Mouse (Mus musculus): ENCODE measurements around the gene Grin2d. TPM values are rescaled to one million over a fixed set of nuclear protein-coding genes. Genes with fewer than 3 reads are reported as not detected.
A peak's percentile ranks its signal among the peaks of the same experiment; 100 is the strongest.
"Not testable (repeated sequence)": the region's sequence is repeated elsewhere in the genome, so short reads cannot be mapped to it uniquely, and the experiment has no call there.

Grin2d gene
- total RNA-seq, 2 experiments from 2014 or later: 0.11 to 0.17 TPM

DNA sequence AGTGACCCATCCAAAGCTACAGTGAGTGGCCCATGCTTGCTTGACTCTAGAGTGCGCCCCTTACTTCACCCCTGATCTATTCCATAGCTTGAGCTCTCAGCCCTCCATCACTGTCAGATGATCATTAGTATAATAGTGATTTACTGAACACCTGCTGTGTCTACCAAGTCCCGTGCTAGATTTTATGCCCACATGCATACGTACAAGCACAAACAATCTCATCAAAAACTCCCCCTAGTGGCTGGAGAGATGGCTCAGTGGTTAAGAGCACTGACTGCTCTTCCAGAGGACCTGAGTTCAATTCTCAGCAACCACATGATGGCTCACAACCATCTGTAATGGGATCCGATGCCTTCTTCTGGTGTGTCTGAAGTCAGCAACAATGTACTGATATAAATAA is 19.9 kb upstream of the Grin2d start:
- not testable (repeated sequence) for DNase-seq (ENCODE audit: low spot score)

DNA sequence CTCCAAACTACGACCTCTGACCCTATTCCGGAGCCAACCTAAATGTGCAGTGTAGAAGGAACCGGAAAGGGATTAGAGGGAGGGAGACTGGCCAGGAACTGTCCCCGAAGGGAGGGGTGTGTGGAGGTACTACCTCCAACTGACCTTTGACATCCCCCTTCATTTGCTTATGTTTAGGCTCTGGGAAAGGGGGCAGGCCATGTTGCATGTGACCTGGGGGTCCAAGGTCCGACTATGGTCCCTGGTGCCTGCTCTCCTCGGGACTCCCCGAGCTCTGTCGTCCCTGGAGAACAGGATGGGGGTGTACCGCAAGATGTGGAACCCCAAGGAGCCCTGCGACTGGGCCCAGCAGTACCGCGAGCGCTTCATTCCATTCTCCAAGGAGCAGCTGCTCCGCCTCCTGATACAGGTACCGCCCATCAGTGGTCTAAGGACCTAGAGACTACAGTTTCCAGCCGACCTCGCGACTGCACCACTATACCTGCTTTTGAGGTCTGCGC is 19.1 kb upstream of the Grin2d start:
- peak; percentile 46 for DNase-seq (ENCODE audit: low spot score)

DNA sequence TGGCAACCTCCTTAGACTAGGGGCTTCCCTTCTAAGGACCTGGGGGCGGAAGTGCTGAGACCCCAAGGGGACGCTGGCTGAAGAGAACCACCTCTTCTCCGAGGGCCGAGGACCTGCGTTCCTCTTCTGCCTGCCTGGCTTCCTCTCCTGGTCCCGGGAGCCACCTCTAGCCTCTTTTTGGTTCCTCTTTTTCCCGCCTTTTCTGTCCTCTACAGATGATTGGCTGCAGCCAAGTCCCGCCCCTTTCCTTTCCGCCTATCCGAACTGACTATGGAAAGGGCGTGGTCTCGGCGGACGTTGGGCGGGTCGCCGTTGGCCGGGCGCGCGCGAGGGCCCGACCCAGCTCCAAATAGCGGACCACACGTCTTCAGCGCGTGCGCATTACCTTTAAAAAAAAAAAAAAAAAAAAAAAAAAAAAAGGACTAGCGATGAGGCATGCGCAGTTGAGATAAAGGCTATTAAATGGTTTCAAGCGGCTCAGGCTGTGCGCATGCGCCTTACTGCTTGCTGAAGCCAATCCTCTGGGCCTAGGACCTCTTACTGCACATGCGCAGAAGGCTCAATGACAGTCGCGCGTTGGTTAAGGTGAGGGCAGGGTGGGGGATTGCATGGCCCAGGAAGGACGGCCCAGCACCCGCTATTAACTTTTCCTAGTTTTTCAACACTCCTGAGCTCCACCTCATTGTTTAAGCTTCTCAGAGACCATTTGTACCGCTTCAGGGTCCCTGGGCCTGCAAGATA is 18.5 kb upstream of the Grin2d start, which contains the start of the genes Syngr4 and Tmem143:
TSS of gene Syngr4 (minus strand) at position 198 of the 741 bp plus-strand sequence.
TSS of gene Tmem143 (plus strand) at position 425 of the 741 bp plus-strand sequence.
- peak; percentile 98 for DNase-seq (ENCODE audit: low spot score)

DNA sequence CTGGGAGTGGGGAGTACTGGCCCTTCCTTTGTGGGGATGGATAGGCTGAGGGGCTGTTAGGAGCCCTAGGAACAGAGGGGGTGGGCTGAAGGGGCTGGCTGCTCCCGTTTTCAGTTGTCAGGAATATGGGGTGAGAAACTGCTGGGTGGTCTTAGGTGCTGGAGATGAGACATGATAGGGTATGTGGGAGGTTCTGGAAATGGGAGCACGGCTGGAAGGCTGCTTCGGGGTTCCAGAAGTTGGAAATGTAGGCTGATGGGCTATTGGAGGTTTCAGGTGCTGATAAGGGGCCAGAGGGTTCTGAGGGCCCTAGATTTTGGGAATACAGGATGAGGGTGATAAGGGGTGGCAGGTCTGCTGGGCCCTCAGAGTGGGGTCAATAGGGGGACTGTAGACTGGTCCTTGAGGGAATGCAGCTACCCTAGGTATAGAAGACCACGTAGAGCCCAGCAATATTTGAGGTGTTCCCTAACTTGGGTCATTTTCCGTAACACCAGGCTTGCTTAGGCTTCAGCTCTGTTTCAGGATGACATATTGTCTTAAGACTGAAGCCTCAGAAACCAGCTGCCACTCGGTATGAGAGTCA is 17.8 kb upstream of the Grin2d start:
- DNase-seq (ENCODE audit: low spot score): no peak

DNA sequence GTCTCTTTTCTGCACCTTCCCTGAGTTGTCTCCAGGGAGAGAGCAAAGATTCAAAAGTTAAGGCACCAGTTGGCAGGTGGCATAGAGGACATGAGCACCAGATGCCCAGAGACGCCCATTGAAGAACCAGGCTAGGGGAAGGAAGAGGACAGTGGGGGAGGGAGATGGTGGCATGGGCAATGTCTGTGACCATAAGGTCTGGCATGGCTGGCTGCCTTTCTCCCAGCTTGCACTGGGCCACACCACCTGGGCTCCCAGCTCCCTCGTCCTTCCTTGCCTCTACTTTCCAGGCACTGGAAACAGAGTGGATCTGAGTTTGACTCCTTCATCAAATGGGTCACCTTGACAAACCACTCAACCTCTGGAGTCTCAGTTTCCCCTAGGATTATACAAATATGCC is 14.5 kb upstream of the Grin2d start:
- DNase-seq (ENCODE audit: low spot score): no peak

DNA sequence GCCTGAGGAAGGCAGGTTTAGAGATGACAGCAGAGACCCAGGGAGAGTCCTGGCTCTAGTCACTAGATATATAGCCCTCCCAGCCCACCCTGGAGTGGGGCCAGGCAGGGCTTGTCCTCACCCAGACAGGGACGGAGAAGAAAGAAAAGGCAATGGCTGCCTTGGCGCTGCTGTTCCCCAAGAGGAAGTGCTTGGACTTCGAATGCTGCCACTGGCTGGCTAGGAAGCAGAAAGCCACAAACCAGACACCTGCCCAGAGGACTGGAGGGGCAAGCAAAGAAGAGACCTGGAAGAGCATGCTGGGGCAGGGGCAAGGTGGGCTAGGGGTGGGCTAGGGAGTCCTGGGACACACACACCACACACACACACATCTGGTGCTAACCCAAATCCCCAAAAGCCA is 9.1 kb upstream of the Grin2d start:
- no peak for DNase-seq (ENCODE audit: low spot score)

DNA sequence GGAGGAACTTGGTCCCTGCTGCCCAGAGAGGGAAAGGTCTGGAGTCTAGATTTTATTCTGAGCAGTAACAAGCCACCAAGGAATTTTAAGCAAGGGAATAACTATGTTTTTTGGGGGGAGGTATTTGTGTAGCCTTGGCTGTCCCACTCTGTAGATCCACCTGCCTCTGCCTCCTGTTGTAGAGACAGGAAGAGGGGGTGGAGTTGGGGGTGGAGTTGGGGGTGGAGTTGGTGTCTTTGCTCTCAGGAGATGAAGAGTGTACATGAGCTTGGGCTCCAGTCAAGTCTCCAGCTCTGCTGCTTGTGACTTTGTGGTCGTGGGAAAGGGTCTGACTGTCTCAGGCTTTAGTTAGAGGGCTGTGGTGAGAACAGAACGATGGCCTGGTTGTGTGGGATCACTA is 2.8 kb upstream of the Grin2d start:
- no peak for DNase-seq (ENCODE audit: low spot score)

DNA sequence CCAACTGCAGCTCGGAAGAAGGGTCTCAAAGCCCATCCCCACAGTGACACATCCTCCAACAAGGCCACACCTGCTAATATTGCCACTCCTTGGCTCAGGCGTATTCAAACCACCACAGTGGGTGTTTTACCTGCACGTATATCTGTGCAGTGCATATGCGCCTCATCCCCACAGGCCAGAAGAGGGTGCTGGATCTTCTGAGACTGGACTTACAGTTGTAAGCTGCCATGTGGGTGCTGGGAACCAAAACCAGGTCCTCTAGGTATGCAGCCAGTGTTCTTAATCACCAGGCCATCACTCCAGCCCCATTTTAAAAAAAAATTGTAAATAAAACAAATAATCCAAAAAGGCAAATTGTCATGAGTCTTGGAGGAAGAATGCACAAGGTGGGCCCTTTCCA is 2.4 kb upstream of the Grin2d start:
- no peak for DNase-seq (ENCODE audit: low spot score)

DNA sequence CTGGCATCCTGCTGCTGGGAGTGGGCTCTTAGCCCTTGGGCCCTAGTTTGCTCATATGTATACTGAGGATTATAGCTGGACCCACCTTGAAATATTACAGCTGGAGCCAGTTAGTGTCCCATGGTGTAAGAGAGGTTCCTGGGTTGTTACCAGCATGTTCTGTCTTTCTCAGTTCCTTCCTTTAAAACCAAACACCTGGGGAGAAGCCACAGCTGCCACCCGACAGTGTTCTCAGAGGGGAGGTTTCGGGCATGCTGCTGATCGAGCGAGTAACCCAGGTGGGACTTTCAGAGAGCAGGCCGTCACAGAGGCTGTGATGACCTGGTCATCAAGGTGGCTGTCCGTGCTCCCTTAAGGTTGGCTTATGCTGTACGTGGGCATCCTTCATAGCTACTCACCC is 1.3 kb downstream of the Grin2d start:
- no peak for DNase-seq (ENCODE audit: low spot score)

DNA sequence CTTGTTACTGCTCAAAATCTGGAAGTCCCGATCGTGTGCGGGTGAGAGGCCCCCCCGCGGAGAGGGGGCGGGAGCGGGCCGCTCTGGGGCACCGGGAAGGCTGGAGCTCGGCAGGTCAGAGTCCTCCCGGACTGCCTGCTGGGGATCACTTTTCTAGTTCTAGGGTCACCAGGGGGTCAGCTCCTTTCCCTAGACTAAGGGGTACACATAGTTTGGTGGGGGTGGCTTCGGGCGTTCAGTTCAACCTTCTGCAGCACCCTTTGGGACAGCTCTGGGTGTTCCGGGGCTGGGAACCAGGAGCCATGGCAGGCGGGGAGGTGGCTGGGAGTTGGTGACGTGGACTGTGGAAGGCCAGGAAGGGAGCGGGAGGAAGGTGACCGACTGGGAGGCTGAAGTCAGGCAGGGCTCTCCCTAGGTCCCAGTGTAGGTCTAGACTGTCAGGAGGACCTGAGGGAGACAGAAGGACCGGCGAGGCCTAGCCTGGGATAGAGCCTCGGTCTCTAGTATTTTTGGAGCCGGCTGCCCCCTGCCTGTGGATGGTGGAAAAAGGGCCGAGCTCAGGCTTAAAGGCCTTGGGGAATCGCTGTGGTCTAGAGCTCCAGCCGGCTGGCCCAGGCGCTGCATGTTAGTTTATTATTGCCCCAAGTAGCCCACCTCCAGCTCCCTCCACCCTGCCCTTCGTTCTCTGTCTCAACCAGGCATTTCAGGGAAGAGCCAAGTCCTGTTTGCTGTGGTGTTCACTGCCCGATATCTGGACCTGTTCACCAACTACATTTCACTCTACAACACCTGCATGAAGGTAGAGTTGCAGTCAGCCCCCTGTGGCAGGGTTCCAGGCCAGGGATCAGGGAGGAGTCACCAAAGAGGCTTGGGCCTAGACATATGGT is 4.9 kb downstream of the Grin2d start:
- DNase-seq (ENCODE audit: low spot score): peak; percentile 59

DNA sequence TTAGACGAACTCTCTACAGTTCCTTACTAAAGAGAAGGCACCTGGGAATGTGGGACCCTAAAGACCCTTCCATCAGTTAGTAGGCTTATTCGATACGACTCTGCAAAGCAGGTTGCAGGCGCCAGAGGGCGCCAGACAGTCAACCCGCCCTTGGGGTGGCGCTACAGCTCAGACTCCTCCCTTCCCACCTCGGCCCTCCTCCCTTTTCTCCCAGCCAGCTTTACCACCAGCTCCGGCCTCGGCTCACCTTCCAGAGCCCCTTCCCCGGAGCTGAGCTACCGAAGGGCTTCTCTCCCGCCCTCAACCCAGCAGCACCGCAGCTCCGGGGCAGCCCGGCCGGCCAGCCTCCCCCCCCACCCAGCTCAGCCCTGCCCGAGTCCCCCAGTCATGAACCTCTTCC is 5.6 kb downstream of the Grin2d start, which contains the start of gene Kdelr1:
TSS of gene Kdelr1 (plus strand) at position 149 of the 400 bp plus-strand sequence.
- peak; percentile 92 for DNase-seq (ENCODE audit: low spot score)

DNA sequence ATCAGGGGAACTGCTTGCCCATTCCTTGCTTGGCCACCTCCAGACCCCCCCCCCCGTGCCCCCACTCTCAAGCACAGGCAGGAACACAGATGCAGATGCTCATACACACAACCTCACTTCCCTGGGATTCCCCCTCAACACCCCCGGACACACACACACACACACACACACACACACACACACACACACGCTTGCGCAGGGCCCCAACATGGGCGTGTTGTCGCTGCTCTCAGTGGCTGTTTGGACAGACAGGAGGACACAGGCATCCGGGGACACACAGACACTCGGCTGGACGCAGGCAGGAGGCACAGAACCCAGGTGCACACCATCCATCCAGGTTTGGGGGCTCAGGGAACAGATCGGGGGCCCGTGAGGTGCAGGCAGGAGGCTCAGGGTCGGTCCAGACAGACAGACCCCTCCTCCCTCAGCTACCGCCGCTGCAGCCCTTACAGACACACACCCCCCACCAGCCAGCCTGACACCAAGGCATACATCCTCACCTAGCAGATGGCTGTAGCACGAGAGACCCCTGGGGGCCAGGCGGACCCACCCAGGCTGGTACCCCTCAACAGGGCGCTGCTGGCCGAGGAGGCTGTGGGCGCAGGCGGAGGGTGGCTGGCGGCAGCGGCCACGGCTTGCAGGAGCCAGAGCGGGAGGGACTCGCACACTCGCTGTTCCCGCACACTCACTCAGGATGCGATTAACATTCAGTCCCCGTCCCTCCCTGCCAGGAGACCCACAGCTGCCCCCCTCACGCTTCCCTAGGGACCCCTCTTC is 7.7 kb downstream of the Grin2d start:
- no peak for DNase-seq (ENCODE audit: low spot score)

DNA sequence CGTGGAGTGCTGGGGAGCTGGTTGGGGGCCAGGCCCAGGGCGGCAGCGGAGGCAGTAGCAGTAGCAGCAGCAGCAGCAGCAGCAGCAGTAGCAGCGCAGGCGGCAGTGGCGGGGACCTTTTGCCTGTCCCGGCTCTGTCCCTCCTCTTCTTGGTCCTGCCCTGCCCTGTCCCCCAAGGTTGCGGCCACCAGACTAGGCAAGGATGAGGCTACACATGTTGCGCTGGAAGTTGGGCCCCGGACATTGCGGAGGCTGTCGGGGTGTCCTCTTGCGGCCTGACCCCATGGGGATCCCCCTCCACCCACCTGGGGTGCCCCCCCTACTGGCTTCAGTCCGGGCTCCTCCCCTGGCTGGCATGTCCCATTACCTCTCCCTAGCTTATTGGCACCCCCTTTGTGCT is 8.4 kb downstream of the Grin2d start:
- DNase-seq (ENCODE audit: low spot score): no peak

DNA sequence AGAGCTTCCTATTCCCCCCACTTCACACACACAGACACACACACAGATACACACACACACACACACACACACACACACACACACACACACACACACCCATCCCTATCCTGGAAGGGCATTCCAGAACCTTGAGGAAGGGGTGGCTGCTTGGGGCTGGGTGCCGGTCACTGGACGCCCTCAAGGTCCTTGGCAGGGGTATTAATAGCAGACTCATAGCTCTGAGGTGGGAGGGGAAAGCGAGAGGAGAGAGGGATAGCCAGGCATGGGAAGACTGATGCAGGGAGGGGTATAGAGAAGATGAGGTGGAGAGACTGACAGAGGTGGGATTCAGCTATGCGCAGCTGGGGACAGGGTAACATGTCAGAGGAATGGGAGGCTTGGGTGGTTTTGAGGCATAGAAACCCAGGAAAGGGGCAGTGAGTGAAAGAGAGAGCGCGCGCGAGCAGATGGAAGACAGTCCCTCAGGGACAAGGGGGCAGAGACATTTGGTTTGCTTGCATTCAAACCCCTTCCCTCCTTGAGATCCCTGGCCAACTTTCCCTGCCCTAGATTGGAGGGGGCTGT is 9.0 kb downstream of the Grin2d start:
- no peak for DNase-seq (ENCODE audit: low spot score)

DNA sequence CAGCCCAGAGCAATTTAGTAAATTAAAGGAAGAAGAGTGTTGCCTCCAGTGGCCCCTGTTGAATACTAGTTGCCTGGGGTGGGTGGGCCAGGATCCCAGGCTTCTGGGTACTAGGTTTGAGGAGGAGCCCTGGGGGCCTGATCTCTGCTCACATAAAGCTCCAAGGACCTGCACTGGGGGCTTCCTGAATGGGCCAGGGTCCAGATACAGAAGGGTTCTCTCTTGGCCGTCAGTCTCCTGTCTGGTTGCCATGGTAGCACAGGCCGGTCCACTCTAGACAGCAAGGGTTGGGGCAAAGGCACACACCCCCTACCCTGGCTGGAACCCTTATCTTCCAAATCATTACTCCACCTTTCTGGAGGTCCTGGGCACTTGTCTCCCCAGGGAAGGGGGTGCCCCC is 10.3 kb downstream of the Grin2d start:
- no peak for DNase-seq (ENCODE audit: low spot score)

DNA sequence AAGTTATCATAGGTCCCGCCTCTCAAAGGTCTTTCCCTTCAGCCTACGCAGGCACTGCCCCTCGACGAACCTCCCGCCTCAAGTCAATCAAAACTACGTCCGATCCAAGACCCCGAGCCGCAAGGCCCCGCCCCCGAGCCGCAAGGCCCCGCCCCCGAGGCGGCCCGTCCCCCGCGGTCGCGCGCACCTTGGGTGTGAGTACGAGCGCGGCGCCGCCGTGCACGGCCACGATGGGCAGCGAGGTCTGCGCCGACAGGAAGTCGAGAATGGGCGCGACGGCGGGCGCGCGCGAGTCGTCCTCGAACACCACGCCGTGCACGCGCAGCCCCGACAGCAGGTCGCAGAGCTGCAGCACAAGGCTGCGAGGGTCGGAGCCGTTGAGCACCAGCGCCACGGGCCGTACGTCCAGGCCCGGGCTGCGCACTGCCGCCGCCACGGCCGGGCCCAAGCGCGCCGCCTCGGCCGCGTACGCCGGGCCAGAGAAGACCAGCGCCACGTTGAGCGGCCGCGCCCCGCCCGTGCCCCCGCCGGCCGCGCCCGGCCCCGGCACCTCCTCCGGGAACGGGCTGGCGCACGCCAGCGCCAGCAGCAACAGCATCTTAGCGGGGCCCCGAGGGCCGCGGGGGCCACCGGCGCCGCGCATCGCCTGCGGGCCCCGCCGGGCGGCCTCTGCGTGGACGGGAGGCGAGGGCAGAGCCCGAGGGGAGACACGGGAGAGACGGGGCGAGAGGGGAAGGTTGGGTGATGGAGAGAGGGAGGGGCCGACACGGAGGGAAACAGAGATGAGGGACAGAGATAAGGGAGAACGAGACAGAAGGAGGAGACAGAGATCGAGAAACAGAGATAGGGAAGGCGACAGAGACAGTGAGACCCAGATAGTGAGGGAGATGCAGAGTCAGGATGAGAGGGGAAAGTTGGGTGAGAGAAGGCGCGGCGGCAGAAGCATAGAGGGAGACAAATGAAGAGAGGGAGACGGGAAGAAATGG is 12.0 kb downstream of the Grin2d start:
- peak; percentile 88 for DNase-seq (ENCODE audit: low spot score)

DNA sequence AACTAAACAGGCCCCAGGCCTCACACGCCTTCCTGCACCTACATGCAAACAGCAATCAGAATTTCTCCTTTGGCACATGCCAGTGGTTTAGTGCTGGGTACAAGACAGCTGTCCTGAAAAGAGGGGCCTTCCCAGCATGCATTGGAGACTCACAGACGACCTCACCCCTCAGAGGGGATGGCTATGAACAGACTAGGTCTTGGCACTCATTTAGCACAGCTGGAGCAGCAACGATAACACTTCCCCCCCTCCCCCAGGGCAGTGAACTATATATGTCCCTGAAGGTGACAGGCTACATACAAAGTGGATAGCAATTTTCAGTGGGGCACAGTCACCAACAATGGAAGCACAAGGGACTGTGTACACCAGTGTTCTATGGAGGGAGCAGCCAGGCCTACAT is 13.7 kb downstream of the Grin2d start:
- no peak for DNase-seq (ENCODE audit: low spot score)

DNA sequence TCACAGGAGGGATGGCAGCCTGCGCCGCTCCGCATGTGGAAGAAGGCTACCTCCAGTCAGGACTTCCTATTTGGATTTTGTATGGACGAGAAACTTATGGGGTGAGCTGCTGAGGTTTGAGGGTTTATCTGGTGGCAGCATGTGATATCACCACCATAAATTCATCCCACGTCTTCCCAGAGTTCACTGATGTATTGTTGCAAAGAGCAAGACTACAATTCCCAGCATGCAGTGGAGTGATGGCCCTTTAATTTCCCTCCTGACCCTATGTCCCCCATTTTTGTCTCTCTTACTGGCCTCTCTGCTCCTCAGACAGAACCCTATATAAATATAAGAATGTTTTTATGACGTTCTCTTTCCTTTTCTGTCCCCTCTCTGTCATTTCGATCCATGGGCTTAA is 15.4 kb downstream of the Grin2d start:
- no peak for DNase-seq (ENCODE audit: low spot score)

DNA sequence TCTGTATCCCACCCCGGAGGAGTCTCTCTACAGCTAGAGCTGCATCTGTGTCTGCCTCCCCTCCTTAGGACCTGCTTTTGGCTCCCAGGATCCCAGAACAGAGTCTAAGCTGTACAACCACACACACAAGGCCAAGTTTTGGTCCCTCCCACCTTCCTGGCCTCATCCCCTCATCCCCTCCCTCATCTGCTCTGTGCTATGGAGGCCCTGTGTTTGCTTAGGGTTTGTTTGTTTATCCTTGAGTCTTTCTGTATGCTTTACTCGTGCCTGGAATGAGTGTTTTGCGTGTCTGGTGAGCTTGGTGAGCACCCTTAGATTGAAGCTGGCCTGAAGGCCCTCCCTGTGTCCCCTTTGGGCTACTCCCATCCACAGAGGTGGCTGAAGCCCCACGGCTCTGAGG is 19.2 kb downstream of the Grin2d start:
- DNase-seq (ENCODE audit: low spot score): no peak

Measured in gastrocnemius, adult 18-20 months (tissue).